Mouse (Mus musculus): ENCODE results near the gene Olfr56.
"Not testable (repeated sequence)": the region's sequence is repeated elsewhere in the genome, so short reads cannot be mapped to it uniquely, and the experiment has no call there.

Gene Olfr56

GRCm38 (mm10) chr11:49060061-49060460 lies 81.4 kb downstream of the Olfr56 start:
- DNase-seq: not testable (repeated sequence)

- DNase-seq: not testable (repeated sequence)
Observed at GRCm38 (mm10) chr11:49061865-49062264, 83.2 kb downstream of the Olfr56 start.

- not testable (repeated sequence) for DNase-seq
Observed at GRCm38 (mm10) chr11:49063713-49064469, 85.2 kb downstream of the Olfr56 start, which contains the start of gene Tgtp2. Gene Tgtp2, minus strand, starts transcription at chr11:49064206.

GRCm38 (mm10) chr11:49068358-49068757 lies 89.7 kb downstream of the Olfr56 start:
- DNase-seq: no peak

GRCm38 (mm10) chr11:49076001-49076757 lies 97.5 kb downstream of the Olfr56 start, which contains the start of gene Ifi47:
Gene Ifi47, plus strand, starts transcription at chr11:49076587.
- not testable (repeated sequence) for DNase-seq

GRCm38 (mm10) chr11:49077012-49077411 lies 98.3 kb downstream of the Olfr56 start:
- no peak for DNase-seq

GRCm38 (mm10) chr11:49078719-49079118 lies 100.0 kb downstream of the Olfr56 start:
- DNase-seq: no peak

GRCm38 (mm10) chr11:49080636-49081035 lies 101.9 kb downstream of the Olfr56 start:
- DNase-seq: no peak

GRCm38 (mm10) chr11:49081356-49081755 lies 102.7 kb downstream of the Olfr56 start:
- no peak for DNase-seq

GRCm38 (mm10) chr11:49081886-49082285 lies 103.2 kb downstream of the Olfr56 start:
- no peak for DNase-seq

- DNase-seq: no peak
Observed at GRCm38 (mm10) chr11:49083146-49083545, 104.5 kb downstream of the Olfr56 start.

GRCm38 (mm10) chr11:49083808-49084207 lies 105.1 kb downstream of the Olfr56 start:
- no peak for DNase-seq

- DNase-seq: no peak
Observed at GRCm38 (mm10) chr11:49084385-49084784, 105.7 kb downstream of the Olfr56 start.

- no peak for DNase-seq
Observed at GRCm38 (mm10) chr11:49084875-49085274, 106.2 kb downstream of the Olfr56 start.

- DNase-seq: no peak
Observed at GRCm38 (mm10) chr11:49086858-49087361, 108.2 kb downstream of the Olfr56 start.

GRCm38 (mm10) chr11:49087830-49088616 lies 109.3 kb downstream of the Olfr56 start:
- no peak for DNase-seq

- DNase-seq: no peak
Observed at GRCm38 (mm10) chr11:49088990-49089652, 110.4 kb downstream of the Olfr56 start.

- no peak for DNase-seq
Observed at GRCm38 (mm10) chr11:49089735-49090507, 111.2 kb downstream of the Olfr56 start.

GRCm38 (mm10) chr11:49090551-49090950 lies 111.9 kb downstream of the Olfr56 start:
- DNase-seq: no peak

GRCm38 (mm10) chr11:49091171-49091570 lies 112.5 kb downstream of the Olfr56 start:
- DNase-seq: no peak

- DNase-seq: no peak
Observed at GRCm38 (mm10) chr11:49092053-49092586, 113.4 kb downstream of the Olfr56 start.

Data from cerebellum, adult 9-10 months (tissue).